Mouse (Mus musculus) forebrain, embryonic 15.5 days (tissue): ENCODE results near the gene Clca3a1. TPM values are rescaled to one million over a fixed set of nuclear protein-coding genes. Genes with fewer than 3 reads are reported as not detected.
A peak's percentile ranks its signal among the peaks of the same experiment; 100 is the strongest.

Experiments
- ATAC-seq: fragments of 200-750 bp; cut with Nextera tagmentation; replicated peaks from 2 replicates; pipeline ENCODE4 v1.8.0; 2017; ENCODE audit warnings: mild to moderate bottlenecking, moderate TSS enrichment, moderate library complexity
- H3K27ac ChIP-seq: fragments of 300-500 bp; sonication (generic); replicated peaks from 2 replicates; pipeline ENCODE4 v1.5.1; 2015; ENCODE audit warnings: mild to moderate bottlenecking, inconsistent platforms
- H3K27me3 ChIP-seq: fragments of 300-500 bp; sonication (generic); 2 replicates; pipeline ENCODE4 v1.6.1; 2015; ENCODE audit warnings: inconsistent platforms
- H3K36me3 ChIP-seq: fragments of 300-500 bp; sonication (generic); 2 replicates; pipeline ENCODE4 v1.6.1; 2015; ENCODE audit warnings: mild to moderate bottlenecking, inconsistent platforms
- H3K4me1 ChIP-seq: fragments of 300-500 bp; sonication (generic); 2 replicates; pipeline ENCODE4 v1.6.1; 2015; ENCODE audit warnings: inconsistent platforms
- H3K4me2 ChIP-seq: fragments of 300-500 bp; sonication (generic); replicated peaks from 2 replicates; pipeline ENCODE4 v1.6.1; 2015; ENCODE audit warnings: mild to moderate bottlenecking, inconsistent platforms
- H3K4me3 ChIP-seq: fragments of 300-500 bp; sonication (generic); 2 replicates; pipeline ENCODE4 v1.5.1; 2015; ENCODE audit warnings: mild to moderate bottlenecking, inconsistent platforms
- H3K9ac ChIP-seq: fragments of 300-500 bp; sonication (generic); replicated peaks from 2 replicates; pipeline ENCODE4 v1.6.1; 2015; ENCODE audit warnings: mild to moderate bottlenecking, inconsistent platforms
- H3K9me3 ChIP-seq: fragments of 300-500 bp; sonication (generic); 2 replicates; pipeline ENCODE4 v1.6.1; 2016; ENCODE audit warnings: inconsistent platforms
- WGBS: fragments of 180-500 bp; shearing (Covaris S2); methylation state at CpG from one replicate; pipeline ENCODE4 v1.1.7; 2015; ENCODE audit warnings: mixed read lengths; 5-methylcytosine and 5-hydroxymethylcytosine counted together
- polyA plus RNA-seq: library from polyadenylated mRNA; unstranded; fragments of >200 nt; fragmentation: Nextera tagmentation; extraction: Ambion mirVana; gene quantifications from 2 replicates; pipeline ENCODE4 v1.2.1, GENCODE M21; 2015

Clca3a1 gene
- polyA plus RNA-seq, 1 experiment from 2014 or later, result 0.59 TPM

GRCm38 (mm10) chr3:144717121-144717520 is 43.7 kb downstream of the Clca3a1 start:
- H3K36me3 ChIP-seq, result peaks cover 3% of the 10 kb centered on the region; the same call in 1 of the 2 replicates

GRCm38 (mm10) chr3:144715901-144716300 is 44.9 kb downstream of the Clca3a1 start:
- 81% methylated on average over 9 of the region's 9 CpGs for WGBS
- no peak overlapping the region for H3K9ac ChIP-seq
- no peaks in the 10 kb centered on the region for H3K9me3 ChIP-seq
- H3K4me3 ChIP-seq, result no peak overlapping the region
- no peak overlapping the region for H3K4me2 ChIP-seq
- H3K27ac ChIP-seq, result no peak overlapping the region
- peaks cover 11% of the 10 kb centered on the region for H3K36me3 ChIP-seq
- H3K27me3 ChIP-seq, result no peaks in the 10 kb centered on the region
- peaks cover 51% of the 10 kb centered on the region for H3K4me1 ChIP-seq
- ATAC-seq, result no peak

More at GRCm38 (mm10) chr3:144717121-144717520, 43.7 kb downstream of the Clca3a1 start:
- Histone ChIP-seq H3K27me3 (no peaks in the 10 kb centered on the region), H3K27ac (no peak overlapping the region), H3K9me3 (no peaks in the 10 kb centered on the region), H3K4me2 (no peak overlapping the region), H3K4me1 (peaks cover 52% of the 10 kb centered on the region), H3K9ac (no peak overlapping the region), H3K4me3 (no peak overlapping the region)
- WGBS, result 74% methylated on average over 3 of the region's 3 CpGs
- ATAC-seq, result no peak

GRCm38 (mm10) chr3:144715033-144715432 is 45.7 kb downstream of the Clca3a1 start:
- no peak for ATAC-seq
- Histone ChIP-seq H3K9ac (no peak overlapping the region), H3K27me3 (no peaks in the 10 kb centered on the region), H3K4me1 (peaks cover 46% of the 10 kb centered on the region), H3K4me2 (no peak overlapping the region), H3K36me3 (peaks cover 11% of the 10 kb centered on the region), H3K4me3 (no peak overlapping the region), H3K9me3 (no peaks in the 10 kb centered on the region), H3K27ac (no peak overlapping the region)
- WGBS, result 74% methylated on average over 7 of the region's 7 CpGs

GRCm38 (mm10) chr3:144714606-144715005 is 46.2 kb downstream of the Clca3a1 start:
- 73% methylated on average over 8 of the region's 8 CpGs for WGBS
- no peaks in the 10 kb centered on the region for H3K9me3 ChIP-seq

GRCm38 (mm10) chr3:144714126-144714525 is 46.7 kb downstream of the Clca3a1 start:
- ATAC-seq, result no peak
- H3K4me2 ChIP-seq, result no peak overlapping the region
- 50% methylated on average over 7 of the region's 7 CpGs for WGBS
- no peaks in the 10 kb centered on the region for H3K9me3 ChIP-seq
- H3K4me1 ChIP-seq, result peaks cover 45% of the 10 kb centered on the region
- H3K4me3 ChIP-seq, result no peak overlapping the region
- H3K9ac ChIP-seq, result no peak overlapping the region
- H3K36me3 ChIP-seq, result peaks cover 11% of the 10 kb centered on the region
- H3K27me3 ChIP-seq, result no peaks in the 10 kb centered on the region
- H3K27ac ChIP-seq, result no peak overlapping the region

More at GRCm38 (mm10) chr3:144714606-144715005, 46.2 kb downstream of the Clca3a1 start:
- peaks cover 46% of the 10 kb centered on the region for H3K4me1 ChIP-seq
- no peak overlapping the region for H3K4me2 ChIP-seq
- H3K36me3 ChIP-seq, result peaks cover 11% of the 10 kb centered on the region
- H3K9ac ChIP-seq, result no peak overlapping the region
- H3K4me3 ChIP-seq, result no peak overlapping the region
- H3K27ac ChIP-seq, result no peak overlapping the region
- no peaks in the 10 kb centered on the region for H3K27me3 ChIP-seq
- no peak for ATAC-seq

GRCm38 (mm10) chr3:144711607-144712206 is 49.1 kb downstream of the Clca3a1 start:
- peaks cover 22% of the 10 kb centered on the region for H3K36me3 ChIP-seq
- no peaks in the 10 kb centered on the region for H3K9me3 ChIP-seq
- no peaks in the 10 kb centered on the region for H3K27me3 ChIP-seq
- no peak overlapping the region for H3K4me3 ChIP-seq
- no peak overlapping the region for H3K9ac ChIP-seq
- ATAC-seq, result peak; percentile 44; the same call in 1 of the 2 replicates
- WGBS, result 44% methylated on average over 6 of the region's 6 CpGs
- H3K4me1 ChIP-seq, result peaks cover 24% of the 10 kb centered on the region
- H3K27ac ChIP-seq, result no peak overlapping the region
- no peak overlapping the region for H3K4me2 ChIP-seq

GRCm38 (mm10) chr3:144708612-144709011 is 52.2 kb downstream of the Clca3a1 start:
- H3K9ac ChIP-seq, result no peak overlapping the region
- WGBS, result 91% methylated on average over 5 of the region's 5 CpGs
- no peak overlapping the region for H3K4me2 ChIP-seq
- H3K4me1 ChIP-seq, result no peaks in the 10 kb centered on the region
- no peaks in the 10 kb centered on the region for H3K27me3 ChIP-seq
- no peak overlapping the region for H3K27ac ChIP-seq
- no peaks in the 10 kb centered on the region for H3K9me3 ChIP-seq
- ATAC-seq, result no peak
- peaks cover 34% of the 10 kb centered on the region for H3K36me3 ChIP-seq
- no peak overlapping the region for H3K4me3 ChIP-seq

- Histone ChIP-seq H3K4me1 (no peaks in the 10 kb centered on the region), H3K9me3 (no peaks in the 10 kb centered on the region), H3K36me3 (peaks cover 40% of the 10 kb centered on the region), H3K9ac (no peak overlapping the region), H3K4me2 (no peak overlapping the region), H3K27me3 (no peaks in the 10 kb centered on the region), H3K4me3 (no peak overlapping the region), H3K27ac (no peak overlapping the region)
- no peak for ATAC-seq
- WGBS, result 93% methylated on average over 6 of the region's 6 CpGs
Measured at GRCm38 (mm10) chr3:144703959-144704358, 56.8 kb downstream of the Clca3a1 start.

- ATAC-seq, result no peak
- Histone ChIP-seq H3K9ac (no peak overlapping the region), H3K4me1 (no peaks in the 10 kb centered on the region), H3K27me3 (no peaks in the 10 kb centered on the region), H3K27ac (no peak overlapping the region), H3K4me2 (no peak overlapping the region), H3K9me3 (no peaks in the 10 kb centered on the region), H3K36me3 (peaks cover 56% of the 10 kb centered on the region), H3K4me3 (no peak overlapping the region)
- WGBS, result 91% methylated on average over 5 of the region's 5 CpGs
Measured at GRCm38 (mm10) chr3:144698790-144699433, 61.9 kb downstream of the Clca3a1 start.

- no peaks in the 10 kb centered on the region for H3K4me1 ChIP-seq
- no peaks in the 10 kb centered on the region for H3K27me3 ChIP-seq
- H3K4me3 ChIP-seq, result no peak overlapping the region
- no peak overlapping the region for H3K4me2 ChIP-seq
- no peak for ATAC-seq
- H3K27ac ChIP-seq, result no peak overlapping the region
- peaks cover 57% of the 10 kb centered on the region for H3K36me3 ChIP-seq
- no peaks in the 10 kb centered on the region for H3K9me3 ChIP-seq
- 78% methylated on average over 3 of the region's 3 CpGs for WGBS
- no peak overlapping the region for H3K9ac ChIP-seq
Measured at GRCm38 (mm10) chr3:144697942-144698341, 62.8 kb downstream of the Clca3a1 start.

GRCm38 (mm10) chr3:144697154-144697553 is 63.6 kb downstream of the Clca3a1 start:
- Histone ChIP-seq H3K9me3 (no peaks in the 10 kb centered on the region), H3K9ac (no peak overlapping the region), H3K27me3 (no peaks in the 10 kb centered on the region), H3K36me3 (peaks cover 60% of the 10 kb centered on the region), H3K4me3 (no peak overlapping the region), H3K4me1 (no peaks in the 10 kb centered on the region), H3K27ac (no peak overlapping the region), H3K4me2 (no peak overlapping the region)
- 79% methylated on average over 5 of the region's 5 CpGs for WGBS
- ATAC-seq, result no peak

GRCm38 (mm10) chr3:144694941-144695340 is 65.8 kb downstream of the Clca3a1 start:
- Histone ChIP-seq H3K4me2 (no peak overlapping the region), H3K4me3 (no peak overlapping the region), H3K9ac (no peak overlapping the region), H3K4me1 (no peaks in the 10 kb centered on the region), H3K27me3 (no peaks in the 10 kb centered on the region), H3K36me3 (peaks cover 66% of the 10 kb centered on the region), H3K9me3 (no peaks in the 10 kb centered on the region), H3K27ac (no peak overlapping the region)
- ATAC-seq, result no peak
- 88% methylated on average over 7 of the region's 7 CpGs for WGBS
